Mouse (Mus musculus): ENCODE results near the gene Pacsin1.

Gene Pacsin1

GRCm38 (mm10) chr17:27725412-27725811 is 70.1 kb downstream of the Pacsin1 start:
- DNase-seq (ENCODE audit: low read depth, low spot score) = no peak

DNA sequence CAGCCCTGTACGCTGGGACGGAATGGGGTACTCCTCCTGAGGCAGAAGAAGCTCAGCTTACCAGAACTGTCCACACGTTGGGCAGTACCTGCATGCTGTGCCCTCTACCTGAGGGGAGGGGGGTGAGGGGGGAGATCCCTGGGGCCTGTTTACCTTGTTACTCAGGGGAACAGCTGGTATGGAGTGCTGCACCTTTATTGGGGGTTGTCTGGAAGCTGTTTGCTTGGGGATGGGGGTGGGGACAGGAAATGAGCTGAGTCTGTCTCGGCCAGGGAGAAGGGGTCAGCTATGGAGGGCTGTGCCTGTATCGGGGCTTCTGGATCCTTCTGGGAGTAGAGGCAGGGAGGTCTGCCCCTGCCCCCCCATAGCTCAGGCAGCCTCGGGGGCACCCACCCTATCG is 71.2 kb downstream of the Pacsin1 start:
- DNase-seq (ENCODE audit: low read depth, low spot score) = no peak

DNA sequence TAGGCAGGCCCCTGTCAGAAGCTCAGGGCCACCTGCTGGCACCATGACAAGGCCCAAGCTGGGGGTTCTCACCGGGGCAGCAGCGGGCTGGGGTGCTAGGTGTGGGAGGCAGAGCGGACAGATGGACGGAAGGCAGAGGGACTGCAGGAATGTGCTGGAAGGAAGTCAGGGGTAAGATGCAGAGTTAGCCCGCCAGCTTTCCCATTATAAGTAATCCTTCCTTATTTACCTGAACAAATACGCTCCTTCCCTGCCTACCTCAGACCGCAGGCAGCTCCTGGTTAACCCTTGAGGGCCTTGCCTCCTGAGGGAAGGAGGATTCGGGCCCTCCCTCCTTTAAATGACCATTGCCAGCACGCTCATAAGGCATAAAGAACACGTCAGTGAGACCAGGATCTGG is 73.5 kb downstream of the Pacsin1 start, which contains the start of gene Spdef:
Gene Spdef, minus strand, starts transcription at position 186 of the 400 bp plus-strand sequence.
- no peak for DNase-seq (ENCODE audit: low read depth, low spot score)

DNA sequence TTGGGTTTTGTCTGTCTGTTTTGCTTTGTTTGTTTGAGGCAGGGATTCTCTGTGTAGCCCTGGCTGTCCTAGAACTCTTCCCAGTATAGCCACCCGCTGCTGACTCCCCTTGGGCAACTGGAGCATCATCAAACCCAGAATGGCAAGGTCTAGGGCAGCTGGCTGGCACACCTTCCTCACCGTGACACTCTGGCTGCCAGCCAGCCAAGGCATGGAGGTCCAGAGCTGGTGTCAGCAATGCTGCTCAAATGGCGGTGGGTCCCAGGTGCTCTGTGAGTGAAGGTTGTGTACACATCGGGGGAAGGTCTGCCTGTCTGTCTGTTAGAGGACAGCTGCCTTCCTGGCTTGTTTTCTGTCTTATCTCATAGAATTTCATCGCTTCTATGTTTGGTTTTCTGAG is 76.8 kb downstream of the Pacsin1 start:
- DNase-seq (ENCODE audit: low read depth, low spot score) = no peak

GRCm38 (mm10) chr17:27732694-27733093 is 77.4 kb downstream of the Pacsin1 start:
- DNase-seq (ENCODE audit: low read depth, low spot score) = no peak

DNA sequence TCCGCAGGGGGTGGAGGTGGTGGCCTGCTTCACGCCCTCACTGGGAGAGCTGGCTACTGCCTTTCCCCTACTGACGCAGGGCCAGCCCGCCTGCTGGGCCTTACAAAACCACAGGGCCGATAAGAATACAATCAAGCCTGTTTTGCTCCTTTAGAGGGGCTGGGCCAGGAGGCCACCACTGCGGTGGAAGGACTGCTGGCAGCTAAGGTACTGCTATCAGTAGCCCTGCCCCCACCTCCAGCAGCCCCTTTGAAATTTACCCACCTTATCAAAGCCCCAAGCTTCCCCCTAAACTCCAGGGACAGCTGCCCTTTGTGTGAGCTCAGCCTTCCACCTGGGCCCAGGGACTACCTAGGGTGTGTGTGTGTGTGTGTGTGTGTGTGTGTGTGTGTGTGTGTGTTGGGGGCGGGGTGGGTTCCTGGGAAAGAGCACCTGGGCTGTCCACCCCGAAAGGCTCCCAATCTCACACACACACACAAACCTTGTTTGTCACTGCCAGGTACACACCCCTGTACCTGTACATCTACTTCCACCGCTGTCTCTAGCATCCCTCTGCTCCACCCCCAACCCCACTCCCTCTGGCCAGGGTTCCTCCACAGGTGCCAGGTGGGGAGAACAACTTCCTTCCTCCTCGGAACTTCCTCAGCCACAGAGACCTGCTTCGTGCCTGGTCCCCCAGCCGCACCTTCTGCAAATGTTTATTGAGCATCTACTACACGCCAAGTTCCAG is 79.2 kb downstream of the Pacsin1 start:
- DNase-seq (ENCODE audit: low read depth, low spot score) = no peak

DNA sequence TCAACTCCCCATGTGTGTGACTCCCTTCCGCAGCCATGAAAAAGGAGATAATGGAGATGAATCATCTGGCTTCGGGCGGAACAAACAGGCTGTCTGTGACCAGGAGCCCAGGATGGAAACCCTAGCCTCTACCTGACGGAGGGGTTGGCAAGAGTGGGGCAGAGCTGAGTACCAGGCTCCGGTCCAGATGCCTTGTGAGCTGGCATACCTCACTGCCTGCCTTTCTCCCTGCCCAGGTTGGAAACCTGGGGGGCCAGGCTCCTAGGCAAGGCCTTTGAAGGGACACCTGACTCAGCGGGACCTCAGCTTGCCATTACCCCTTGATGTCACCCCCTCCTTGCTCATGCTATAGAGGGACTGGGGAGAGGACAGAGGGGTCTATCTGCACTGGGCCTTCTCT is 85.7 kb downstream of the Pacsin1 start:
- DNase-seq (ENCODE audit: low read depth, low spot score) = no peak

DNA sequence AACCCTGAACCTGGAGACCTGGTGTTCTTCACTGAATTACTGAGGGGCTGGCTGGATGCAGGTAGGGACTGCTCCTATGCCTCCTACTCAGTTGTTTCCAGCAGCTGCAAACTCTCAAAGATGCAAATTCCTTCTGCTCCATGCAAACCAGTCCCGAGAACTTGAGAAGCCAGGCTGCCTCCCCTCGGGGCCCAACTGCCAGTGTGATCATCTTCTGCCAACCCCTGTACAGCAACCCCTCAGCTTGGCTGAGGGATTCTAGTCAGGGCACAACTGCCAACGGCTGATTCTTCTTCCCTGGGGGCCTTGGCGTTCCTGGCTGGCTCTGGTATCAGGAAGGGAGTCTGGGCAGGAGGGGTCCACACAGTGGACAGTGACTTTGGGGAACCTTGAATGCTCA is 91.1 kb downstream of the Pacsin1 start:
- DNase-seq (ENCODE audit: low read depth, low spot score) = no peak

DNA sequence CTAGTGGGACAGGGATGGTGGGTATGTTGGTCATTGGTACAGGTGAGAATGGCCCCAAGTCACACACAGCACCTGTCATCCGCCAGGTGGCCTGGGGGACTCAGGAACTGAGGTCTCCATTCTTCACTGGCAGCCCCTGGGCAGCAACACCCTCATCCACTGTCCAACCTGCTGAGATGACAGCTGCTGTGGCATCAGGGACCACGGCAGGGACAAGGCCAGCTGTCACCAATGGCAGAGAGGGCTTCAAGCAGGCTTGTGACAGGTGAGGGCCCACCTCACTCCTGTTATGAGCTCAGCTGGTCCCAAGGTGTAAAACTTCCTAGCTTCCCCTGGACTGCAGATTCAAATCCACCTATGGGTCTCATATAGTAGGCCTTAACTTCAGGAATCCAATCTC is 92.8 kb downstream of the Pacsin1 start:
- DNase-seq (ENCODE audit: low read depth, low spot score) = no peak

DNA sequence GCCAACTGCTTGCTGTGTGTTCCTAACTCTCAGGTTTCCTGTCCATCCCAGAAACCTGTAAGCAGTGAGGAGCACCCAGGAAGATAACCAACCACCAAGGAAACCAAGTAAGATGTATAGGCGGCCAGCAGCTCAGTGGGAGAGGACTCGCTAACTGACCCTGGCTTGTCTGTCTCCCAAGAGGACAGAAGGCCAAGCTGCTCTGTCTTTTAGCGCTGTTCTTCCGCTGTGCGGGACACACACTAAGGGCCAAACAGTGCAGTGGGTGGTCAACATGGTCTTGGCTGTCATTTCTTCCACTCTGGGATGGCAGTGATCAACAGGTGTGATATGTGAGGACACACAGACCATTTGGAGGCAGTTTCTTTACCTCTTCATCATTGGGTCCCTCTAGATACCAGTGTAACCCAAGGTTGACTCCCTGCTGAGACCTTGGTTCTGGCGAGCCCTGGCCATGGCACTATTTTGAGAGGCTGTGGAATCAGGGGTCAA is 95.2 kb downstream of the Pacsin1 start:
- no peak for DNase-seq (ENCODE audit: low read depth, low spot score)

GRCm38 (mm10) chr17:27751314-27752202 is 96.2 kb downstream of the Pacsin1 start:
- DNase-seq (ENCODE audit: low read depth, low spot score) = no peak

DNA sequence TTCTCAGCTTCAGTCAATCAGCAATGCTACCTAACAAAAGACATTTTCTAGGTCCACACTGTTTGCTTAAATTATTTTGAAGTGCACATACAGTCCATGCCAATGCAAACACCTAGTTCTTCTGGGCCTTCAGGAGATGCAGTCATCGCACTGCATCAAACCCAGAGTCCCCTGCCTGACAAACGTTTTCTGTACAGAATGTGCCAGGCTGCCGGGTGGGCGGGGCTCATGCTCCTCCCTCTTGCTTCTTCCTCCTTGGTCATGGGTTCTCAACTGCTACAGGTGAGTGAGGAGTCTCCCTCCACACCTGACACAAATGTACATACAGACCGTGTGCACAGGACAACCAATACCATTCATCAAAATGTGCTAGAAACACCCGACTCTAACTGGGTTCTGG is 104.9 kb downstream of the Pacsin1 start:
- no peak for DNase-seq (ENCODE audit: low read depth, low spot score)

All from retina, adult 2 months (tissue).